In genomic region chr2:160731839-160732261, GRCm38 (mm10) we compare ENCODE assay signal across 8 mouse cellular contexts. TPM values are rescaled to one million over a fixed set of nuclear protein-coding genes. Genes with fewer than 3 reads are reported as not detected.
DNase-seq lines count a peak whose midpoint lies in the region; ATAC-seq lines count a peak whose summit lies in the region.

No protein-coding gene starts in this region.

- under 1% methylated on average over 32 of the region's 32 CpGs for WGBS in hindbrain, embryonic 11.5 days

- no peaks in the 10 kb centered on the region for H3K9me3 ChIP-seq in hindbrain, embryonic 11.5 days (ENCODE audit: control insufficient read depth, low read length)

- peak overlapping the region; percentile 95 for H3K27ac ChIP-seq in hindbrain, embryonic 11.5 days (ENCODE audit: low read depth, low read length)

- H3K27me3 ChIP-seq in hindbrain, embryonic 11.5 days (ENCODE audit: control insufficient read depth, insufficient read depth, low read length) = no peaks in the 10 kb centered on the region

- ATAC-seq in hindbrain, embryonic 11.5 days (ENCODE audit: low FRiP score) = peak; percentile 26
- ATAC-seq in activated CD4-positive, CD25-positive, alpha-beta regulatory T cell, adult 4 months = no peak

- peak overlapping the region; percentile 98 for H3K9ac ChIP-seq in hindbrain, embryonic 11.5 days (ENCODE audit: low read depth, low read length)

- peaks cover 6% of the 10 kb centered on the region; the same call in 1 of the 2 replicates for H3K36me3 ChIP-seq in hindbrain, embryonic 11.5 days (ENCODE audit: control insufficient read depth, insufficient read depth, low read length)

- H3K4me3 ChIP-seq in hindbrain, embryonic 11.5 days (ENCODE audit: low read depth, low read length) = peak overlapping the region; percentile 90

- DNase-seq in Muller cell, postnatal 12 days (ENCODE audit: inconsistent ontology term) = peak; percentile 78
- peak; percentile 84 for DNase-seq in cerebellum, adult 11-12 months
- DNase-seq in frontal cortex, postnatal 25 days (ENCODE audit: low spot score in 2 of 2) = peak; percentile 46 to 65
- peak; percentile 66 for DNase-seq in hindbrain, embryonic 11.5 days (ENCODE audit: low spot score)
- peak; percentile 45 to 56 for DNase-seq in layer of hippocampus, postnatal 25 days (ENCODE audit: extremely low spot score in 1 of 2, low spot score in 1 of 2)
- peak; percentile 76 for DNase-seq in lung, postnatal 14 days
- DNase-seq in right cerebral cortex, postnatal 14 days = peak; percentile 69

- peak overlapping the region; percentile 91 for H3K4me2 ChIP-seq in hindbrain, embryonic 11.5 days (replicated peaks; ENCODE audit: low read depth, low read length)

- H3K4me1 ChIP-seq in hindbrain, embryonic 11.5 days (replicated peaks; ENCODE audit: control insufficient read depth, insufficient read depth, low read length) = peaks cover 7% of the 10 kb centered on the region; the same call in 1 of the 2 replicates

RNA-seq across cellular contexts. Expression of gene Plcg1, which starts 0.8 kb away (rescaled TPM):
- polyA plus RNA-seq in hindbrain, embryonic 11.5 days (2014; fragmentation: Nextera tagmentation; extraction: Ambion mirVana) = 67.8 and 73.3 TPM in 2 replicates
- total RNA-seq in layer of hippocampus, postnatal 25 days (2021) = 10 to 100 TPM; 95.9 to 96.4 TPM
- polyA plus RNA-seq in activated CD4-positive, CD25-positive, alpha-beta regulatory T cell, adult 4 months (2017; shearing (Covaris generic)) = 10 to 100 TPM; 52.7 to 59.0 TPM
